Mouse (Mus musculus) embryonic facial prominence, embryonic 13.5 days (tissue): Measurements from ENCODE around the gene Atrnl1. TPM values are rescaled to one million over a fixed set of nuclear protein-coding genes. Genes with fewer than 3 reads are reported as not detected.
"Not testable (repeated sequence)": the region's sequence is repeated elsewhere in the genome, so short reads cannot be mapped to it uniquely, and the experiment has no call there.

Experiments
- ATAC-seq: fragments of 200-750 bp; cut with Nextera tagmentation; 2 replicates; pipeline ENCODE4 v1.8.0; 2017; ENCODE audit warnings: low read depth; ENCODE audit not compliant: insufficient number of reproducible peaks, insufficient read depth, low FRiP score, low TSS enrichment
- H3K27ac ChIP-seq: fragments of 300-500 bp; sonication (generic); 2 replicates; pipeline ENCODE4 v1.5.1; 2015; ENCODE audit warnings: moderate library complexity, mild to moderate bottlenecking, inconsistent platforms
- H3K27me3 ChIP-seq: fragments of 300-500 bp; sonication (generic); 2 replicates; pipeline ENCODE4 v1.6.1; 2015; ENCODE audit warnings: mild to moderate bottlenecking, inconsistent platforms
- H3K36me3 ChIP-seq: fragments of 300-500 bp; sonication (generic); 2 replicates; pipeline ENCODE4 v1.6.1; 2015; ENCODE audit warnings: mild to moderate bottlenecking, inconsistent platforms
- H3K4me1 ChIP-seq: fragments of 300-500 bp; sonication (generic); 2 replicates; pipeline ENCODE4 v1.6.1; 2015; ENCODE audit warnings: inconsistent platforms
- H3K4me2 ChIP-seq: fragments of 300-500 bp; sonication (generic); 2 replicates; pipeline ENCODE4 v1.6.1; 2015; ENCODE audit warnings: moderate library complexity, mild to moderate bottlenecking, inconsistent platforms
- H3K4me3 ChIP-seq: fragments of 300-500 bp; sonication (generic); 2 replicates; pipeline ENCODE4 v1.5.1; 2015; ENCODE audit warnings: mild to moderate bottlenecking, inconsistent platforms
- H3K9ac ChIP-seq: fragments of 300-500 bp; sonication (generic); 2 replicates; pipeline ENCODE4 v1.6.1; 2015; ENCODE audit warnings: mild to moderate bottlenecking, inconsistent platforms
- H3K9me3 ChIP-seq: fragments of 300-500 bp; sonication (generic); 2 replicates; pipeline ENCODE4 v1.6.1; 2016; ENCODE audit warnings: inconsistent platforms
- WGBS: fragments of 180-500 bp; shearing (Covaris S2); methylation state at CpG from one replicate; pipeline ENCODE4 v1.1.7; 2015; ENCODE audit warnings: mixed read lengths; 5-methylcytosine and 5-hydroxymethylcytosine counted together
- polyA plus RNA-seq: library from polyadenylated mRNA; unstranded; fragments of >200 nt; fragmentation: Nextera tagmentation; extraction: Ambion mirVana; gene quantifications from 2 replicates; pipeline ENCODE4 v1.2.1, GENCODE M21; 2015

Atrnl1 gene
- polyA plus RNA-seq, 1 experiment from 2014 or later: 8.2 TPM

GRCm38 (mm10) chr19:57985918-57986900 lies 375.4 kb downstream of the Atrnl1 start:
- no peaks in the 10 kb centered on the region for H3K9me3 ChIP-seq
- no peaks in the 10 kb centered on the region for H3K36me3 ChIP-seq
- H3K9ac ChIP-seq: no peak overlapping the region
- no peaks in the 10 kb centered on the region for H3K27me3 ChIP-seq
- no peak overlapping the region for H3K27ac ChIP-seq
- no peak overlapping the region for H3K4me2 ChIP-seq
- ATAC-seq: no peak
- 70% methylated on average over 21 of the region's 21 CpGs for WGBS
- H3K4me1 ChIP-seq: peaks cover 22% of the 10 kb centered on the region
- H3K4me3 ChIP-seq: no peak overlapping the region

GRCm38 (mm10) chr19:57987696-57988393 lies 377.0 kb downstream of the Atrnl1 start:
- 89% methylated on average over 17 of the region's 17 CpGs for WGBS
- Histone ChIP-seq H3K4me3 (no peak overlapping the region), H3K27ac (no peak overlapping the region), H3K36me3 (no peaks in the 10 kb centered on the region), H3K4me2 (no peak overlapping the region), H3K9ac (no peak overlapping the region), H3K9me3 (no peaks in the 10 kb centered on the region), H3K27me3 (no peaks in the 10 kb centered on the region), H3K4me1 (peaks cover 22% of the 10 kb centered on the region)
- ATAC-seq: no peak

- H3K9ac ChIP-seq: no peak overlapping the region
- H3K27ac ChIP-seq: no peak overlapping the region
- H3K4me3 ChIP-seq: no peak overlapping the region
- 43% methylated on average over 10 of the region's 10 CpGs for WGBS
- peaks cover 22% of the 10 kb centered on the region for H3K4me1 ChIP-seq
- no peak for ATAC-seq
- H3K27me3 ChIP-seq: no peaks in the 10 kb centered on the region
- H3K4me2 ChIP-seq: no peak overlapping the region
- H3K36me3 ChIP-seq: no peaks in the 10 kb centered on the region
- no peaks in the 10 kb centered on the region for H3K9me3 ChIP-seq
These were observed 377.8 kb downstream of the Atrnl1 start for GRCm38 (mm10) chr19:57988559-57989093.

- Histone ChIP-seq H3K4me2 (no peak overlapping the region), H3K9me3 (no peaks in the 10 kb centered on the region), H3K4me1 (peaks cover 22% of the 10 kb centered on the region), H3K27me3 (no peaks in the 10 kb centered on the region), H3K36me3 (no peaks in the 10 kb centered on the region), H3K9ac (no peak overlapping the region), H3K4me3 (no peak overlapping the region), H3K27ac (no peak overlapping the region)
- no peak for ATAC-seq
- WGBS: 87% methylated on average over 14 of the region's 14 CpGs
These were observed 380.4 kb downstream of the Atrnl1 start for GRCm38 (mm10) chr19:57991099-57991760.

GRCm38 (mm10) chr19:57994174-57994833 lies 383.5 kb downstream of the Atrnl1 start:
- not testable (repeated sequence) for H3K27me3 ChIP-seq, H3K9ac ChIP-seq, H3K9me3 ChIP-seq, H3K4me3 ChIP-seq, H3K27ac ChIP-seq, H3K4me1 ChIP-seq, H3K36me3 ChIP-seq, H3K4me2 ChIP-seq, ATAC-seq
- 87% methylated on average over 15 of the region's 15 CpGs for WGBS

GRCm38 (mm10) chr19:57995015-57995414 lies 384.2 kb downstream of the Atrnl1 start:
- no peak overlapping the region for H3K9ac ChIP-seq
- ATAC-seq: peak; percentile 59; the same call in 1 of the 2 replicates
- no peak overlapping the region for H3K27ac ChIP-seq
- no peaks in the 10 kb centered on the region for H3K36me3 ChIP-seq
- no peak overlapping the region for H3K4me2 ChIP-seq
- no peak overlapping the region for H3K4me3 ChIP-seq
- 93% methylated on average over 8 of the region's 8 CpGs for WGBS
- H3K27me3 ChIP-seq: no peaks in the 10 kb centered on the region
- H3K4me1 ChIP-seq: no peaks in the 10 kb centered on the region
- no peaks in the 10 kb centered on the region for H3K9me3 ChIP-seq

- no peaks in the 10 kb centered on the region for H3K36me3 ChIP-seq
- no peaks in the 10 kb centered on the region for H3K9me3 ChIP-seq
- no peak overlapping the region for H3K9ac ChIP-seq
- no peak overlapping the region for H3K4me3 ChIP-seq
- H3K4me2 ChIP-seq: no peak overlapping the region
- no peak for ATAC-seq
- no peaks in the 10 kb centered on the region for H3K27me3 ChIP-seq
- 44% methylated on average over 4 of the region's 4 CpGs for WGBS
- no peak overlapping the region for H3K27ac ChIP-seq
- H3K4me1 ChIP-seq: no peaks in the 10 kb centered on the region
These were observed 387.1 kb downstream of the Atrnl1 start for GRCm38 (mm10) chr19:57997961-57998360.

- H3K36me3 ChIP-seq: no peaks in the 10 kb centered on the region
- 65% methylated on average over 1 of the region's 1 CpGs for WGBS
- H3K4me3 ChIP-seq: no peak overlapping the region
- no peak overlapping the region for H3K4me2 ChIP-seq
- no peaks in the 10 kb centered on the region for H3K27me3 ChIP-seq
- H3K9me3 ChIP-seq: no peaks in the 10 kb centered on the region
- H3K9ac ChIP-seq: no peak overlapping the region
- no peak overlapping the region for H3K27ac ChIP-seq
- peaks cover 8% of the 10 kb centered on the region for H3K4me1 ChIP-seq
- ATAC-seq: no peak
These were observed 400.8 kb downstream of the Atrnl1 start for GRCm38 (mm10) chr19:58011636-58012035.

GRCm38 (mm10) chr19:58015741-58016140 lies 404.9 kb downstream of the Atrnl1 start:
- no peaks in the 10 kb centered on the region for H3K27me3 ChIP-seq
- H3K9me3 ChIP-seq: no peaks in the 10 kb centered on the region
- no peak overlapping the region for H3K9ac ChIP-seq
- no peak overlapping the region for H3K4me3 ChIP-seq
- 86% methylated on average over 6 of the region's 6 CpGs for WGBS
- H3K4me1 ChIP-seq: peaks cover 23% of the 10 kb centered on the region
- no peak overlapping the region for H3K27ac ChIP-seq
- H3K36me3 ChIP-seq: no peaks in the 10 kb centered on the region
- no peak for ATAC-seq
- no peak overlapping the region for H3K4me2 ChIP-seq

- peaks cover 24% of the 10 kb centered on the region for H3K4me1 ChIP-seq
- no peaks in the 10 kb centered on the region for H3K27me3 ChIP-seq
- H3K27ac ChIP-seq: peak overlapping the region; percentile 16; the same call in 1 of the 2 replicates
- ATAC-seq: no peak
- H3K36me3 ChIP-seq: no peaks in the 10 kb centered on the region
- H3K9me3 ChIP-seq: no peaks in the 10 kb centered on the region
- H3K9ac ChIP-seq: no peak overlapping the region
- H3K4me3 ChIP-seq: no peak overlapping the region
- WGBS: 64% methylated on average over 9 of the region's 9 CpGs
- no peak overlapping the region for H3K4me2 ChIP-seq
These were observed 406.0 kb downstream of the Atrnl1 start for GRCm38 (mm10) chr19:58016561-58017453.
